Mouse (Mus musculus) hindbrain, embryonic 11.5 days (tissue): ENCODE measurements around the gene Foxe3. TPM values are rescaled to one million over a fixed set of nuclear protein-coding genes. Genes with fewer than 3 reads are reported as not detected.

Source experiments
- ATAC-seq: fragments of 200-750 bp; cut with Nextera tagmentation; 2 replicates; pipeline ENCODE4 v1.8.0; 2017; ENCODE audit warnings: mild to moderate bottlenecking, moderate TSS enrichment, moderate library complexity; ENCODE audit not compliant: low FRiP score
- DNase-seq: peaks from one replicate; pipeline ENCODE4 v3.0.0-alpha.2; 2015; ENCODE audit warnings: low spot score
- H3K27ac ChIP-seq: fragments of 300-500 bp; sonication (generic); 2 replicates; pipeline ENCODE4 v1.5.1; 2014; ENCODE audit warnings: mild to moderate bottlenecking, low read depth, low read length
- H3K27me3 ChIP-seq: fragments of 300-500 bp; sonication (generic); 2 replicates; pipeline ENCODE4 v1.6.1; 2014; ENCODE audit warnings: mild to moderate bottlenecking, low read length, moderate library complexity, mixed read lengths; ENCODE audit not compliant: control insufficient read depth, insufficient read depth
- H3K36me3 ChIP-seq: fragments of 300-500 bp; sonication (generic); 2 replicates; pipeline ENCODE4 v1.6.1; 2014; ENCODE audit warnings: mild to moderate bottlenecking, low read length, moderate library complexity, mixed read lengths; ENCODE audit not compliant: control insufficient read depth, insufficient read depth
- H3K4me1 ChIP-seq: fragments of 300-500 bp; sonication (generic); replicated peaks from 2 replicates; pipeline ENCODE4 v1.6.1; 2014; ENCODE audit warnings: low read length, mixed read lengths; ENCODE audit not compliant: control insufficient read depth, insufficient read depth
- H3K4me2 ChIP-seq: fragments of 300-500 bp; sonication (generic); replicated peaks from 2 replicates; pipeline ENCODE4 v1.6.1; 2014; ENCODE audit warnings: mild to moderate bottlenecking, low read depth, low read length
- H3K4me3 ChIP-seq: fragments of 300-500 bp; sonication (generic); 2 replicates; pipeline ENCODE4 v1.5.1; 2014; ENCODE audit warnings: low read depth, low read length
- H3K9ac ChIP-seq: fragments of 300-500 bp; sonication (generic); 2 replicates; pipeline ENCODE4 v1.6.1; 2014; ENCODE audit warnings: low read depth, low read length
- H3K9me3 ChIP-seq: fragments of 300-500 bp; sonication (generic); 2 replicates; pipeline ENCODE4 v1.6.1; 2016; ENCODE audit warnings: low read length; ENCODE audit not compliant: control insufficient read depth
- WGBS: fragments of 180-500 bp; shearing (Covaris S2); extraction: QIAGEN DNeasy Blood & Tissue Kit; methylation state at CpG from one replicate; pipeline ENCODE4 v1.1.7; 2014; 5-methylcytosine and 5-hydroxymethylcytosine counted together
- polyA plus RNA-seq: library from polyadenylated mRNA; unstranded; fragments of >200 nt; fragmentation: Nextera tagmentation; extraction: Ambion mirVana; gene quantifications from 2 replicates; pipeline ENCODE4 v1.2.1, GENCODE M21; 2014

The Foxe3 gene
- polyA plus RNA-seq, 1 experiment from 2014 or later: not detected

- DNase-seq (no peak), ATAC-seq (no peak)
- no peak overlapping the region for H3K4me2 ChIP-seq
- no peaks in the 10 kb centered on the region for H3K36me3 ChIP-seq
- no peak overlapping the region for H3K9ac ChIP-seq
- H3K27me3 ChIP-seq: peaks cover 6% of the 10 kb centered on the region; the same call in 1 of the 2 replicates
- no peak overlapping the region for H3K27ac ChIP-seq
- H3K9me3 ChIP-seq: no peaks in the 10 kb centered on the region
- 74% methylated on average over 7 of the region's 7 CpGs for WGBS
- no peaks in the 10 kb centered on the region for H3K4me1 ChIP-seq
- H3K4me3 ChIP-seq: no peak overlapping the region
Measured at GRCm38 (mm10) chr4:114947852-114948481, 22.2 kb upstream of the Foxe3 start.

GRCm38 (mm10) chr4:114947395-114947794 lies 21.6 kb upstream of the Foxe3 start:
- Histone ChIP-seq H3K4me3 (no peak overlapping the region), H3K27me3 (peaks cover 6% of the 10 kb centered on the region; the same call in 1 of the 2 replicates), H3K36me3 (no peaks in the 10 kb centered on the region), H3K9me3 (no peaks in the 10 kb centered on the region), H3K27ac (no peak overlapping the region), H3K9ac (no peak overlapping the region), H3K4me1 (no peaks in the 10 kb centered on the region), H3K4me2 (no peak overlapping the region)
- 28% methylated on average over 6 of the region's 6 CpGs for WGBS
- ATAC-seq: peak; percentile 70
- peak; percentile 87 for DNase-seq

GRCm38 (mm10) chr4:114946416-114946815 lies 20.6 kb upstream of the Foxe3 start:
- Histone ChIP-seq H3K27me3 (peaks cover 6% of the 10 kb centered on the region; the same call in 1 of the 2 replicates), H3K4me1 (no peaks in the 10 kb centered on the region), H3K4me2 (no peak overlapping the region), H3K4me3 (no peak overlapping the region), H3K9ac (no peak overlapping the region), H3K9me3 (no peaks in the 10 kb centered on the region), H3K36me3 (no peaks in the 10 kb centered on the region), H3K27ac (no peak overlapping the region)
- no peak for ATAC-seq
- 82% methylated on average over 4 of the region's 4 CpGs for WGBS
- DNase-seq: no peak

- H3K9ac ChIP-seq: no peak overlapping the region
- DNase-seq: no peak
- H3K36me3 ChIP-seq: no peaks in the 10 kb centered on the region
- H3K4me1 ChIP-seq: no peaks in the 10 kb centered on the region
- no peak overlapping the region for H3K4me3 ChIP-seq
- H3K9me3 ChIP-seq: no peaks in the 10 kb centered on the region
- peaks cover 6% of the 10 kb centered on the region; the same call in 1 of the 2 replicates for H3K27me3 ChIP-seq
- no peak overlapping the region for H3K27ac ChIP-seq
- WGBS: 35% methylated on average over 5 of the region's 5 CpGs
- no peak for ATAC-seq
- H3K4me2 ChIP-seq: no peak overlapping the region
Measured at GRCm38 (mm10) chr4:114945021-114945420, 19.2 kb upstream of the Foxe3 start.

- Histone ChIP-seq H3K36me3 (no peaks in the 10 kb centered on the region), H3K27me3 (peaks cover 6% of the 10 kb centered on the region; the same call in 1 of the 2 replicates), H3K9me3 (no peaks in the 10 kb centered on the region), H3K27ac (no peak overlapping the region), H3K4me2 (no peak overlapping the region), H3K4me1 (no peaks in the 10 kb centered on the region), H3K4me3 (no peak overlapping the region), H3K9ac (no peak overlapping the region)
- WGBS: 63% methylated on average over 8 of the region's 8 CpGs
- ATAC-seq (no peak), DNase-seq (no peak)
Measured at GRCm38 (mm10) chr4:114942583-114942982, 16.8 kb upstream of the Foxe3 start.

GRCm38 (mm10) chr4:114942112-114942511 lies 16.3 kb upstream of the Foxe3 start:
- 50% methylated on average over 4 of the region's 4 CpGs for WGBS
- DNase-seq: no peak

GRCm38 (mm10) chr4:114941311-114941710 lies 15.5 kb upstream of the Foxe3 start:
- Histone ChIP-seq H3K9me3 (no peaks in the 10 kb centered on the region), H3K36me3 (no peaks in the 10 kb centered on the region), H3K4me1 (no peaks in the 10 kb centered on the region), H3K4me2 (no peak overlapping the region), H3K27ac (no peak overlapping the region), H3K9ac (no peak overlapping the region), H3K4me3 (no peak overlapping the region), H3K27me3 (peaks cover 6% of the 10 kb centered on the region; the same call in 1 of the 2 replicates)
- 85% methylated on average over 4 of the region's 4 CpGs for WGBS
- DNase-seq (no peak), ATAC-seq (no peak)

More at GRCm38 (mm10) chr4:114942112-114942511, 16.3 kb upstream of the Foxe3 start:
- Histone ChIP-seq H3K27ac (no peak overlapping the region), H3K4me2 (no peak overlapping the region), H3K36me3 (no peaks in the 10 kb centered on the region), H3K4me1 (no peaks in the 10 kb centered on the region), H3K4me3 (no peak overlapping the region), H3K27me3 (peaks cover 6% of the 10 kb centered on the region; the same call in 1 of the 2 replicates), H3K9ac (no peak overlapping the region), H3K9me3 (no peaks in the 10 kb centered on the region)
- ATAC-seq: no peak

- WGBS: 48% methylated on average over 3 of the region's 3 CpGs
- Histone ChIP-seq H3K4me1 (no peaks in the 10 kb centered on the region), H3K4me2 (no peak overlapping the region), H3K36me3 (no peaks in the 10 kb centered on the region), H3K4me3 (no peak overlapping the region), H3K9me3 (no peaks in the 10 kb centered on the region), H3K9ac (no peak overlapping the region), H3K27me3 (no peaks in the 10 kb centered on the region), H3K27ac (no peak overlapping the region)
- ATAC-seq: no peak
- no peak for DNase-seq
Measured at GRCm38 (mm10) chr4:114938248-114938647, 12.4 kb upstream of the Foxe3 start.

GRCm38 (mm10) chr4:114937459-114938047 lies 11.7 kb upstream of the Foxe3 start:
- ATAC-seq (no peak), DNase-seq (no peak)
- Histone ChIP-seq H3K9ac (no peak overlapping the region), H3K4me3 (no peak overlapping the region), H3K9me3 (no peaks in the 10 kb centered on the region), H3K36me3 (no peaks in the 10 kb centered on the region), H3K4me1 (no peaks in the 10 kb centered on the region), H3K27ac (no peak overlapping the region), H3K27me3 (no peaks in the 10 kb centered on the region), H3K4me2 (no peak overlapping the region)
- WGBS: 63% methylated on average over 4 of the region's 4 CpGs
